Mouse (Mus musculus): ENCODE data around the gene Scgb2b12. TPM values are rescaled to one million over a fixed set of nuclear protein-coding genes. Genes with fewer than 3 reads are reported as not detected.
"Not testable (repeated sequence)": the region's sequence is repeated elsewhere in the genome, so short reads cannot be mapped to it uniquely, and the experiment has no call there.

The Scgb2b12 gene
- polyA plus RNA-seq (2015; fragmentation: Nextera tagmentation; extraction: Ambion mirVana) = not detected in 2 replicates

- H3K27me3 ChIP-seq; H3K9me3 ChIP-seq (replicated peaks); H3K36me3 ChIP-seq; H3K27ac ChIP-seq; H3K4me3 ChIP-seq; H3K4me1 ChIP-seq (replicated peaks); H3K9ac ChIP-seq; ATAC-seq (replicated peaks; ENCODE audit: insufficient number of reproducible peaks, insufficient read depth, low FRiP score, low read depth); H3K4me2 ChIP-seq: not testable (repeated sequence)
- 71% methylated on average over 1 of the region's 1 CpGs for WGBS
These were observed at the start of gene Scgb2b12 for GRCm38 (mm10) chr7:32327145-32327544. Scgb2b12 (minus strand) TSS chr7:32327245.

GRCm38 (mm10) chr7:32333882-32334281, 6.8 kb upstream of the Scgb2b12 start, which contains the start of gene Scgb1b12:
Scgb1b12 (plus strand) TSS chr7:32334182.
- not testable (repeated sequence) for H3K27ac ChIP-seq; H3K4me2 ChIP-seq; ATAC-seq (replicated peaks; ENCODE audit: insufficient number of reproducible peaks, insufficient read depth, low FRiP score, low read depth); H3K9me3 ChIP-seq (replicated peaks); H3K4me1 ChIP-seq (replicated peaks); H3K36me3 ChIP-seq; H3K9ac ChIP-seq; H3K27me3 ChIP-seq; H3K4me3 ChIP-seq
- 60% methylated on average over 3 of the region's 3 CpGs for WGBS

Other genes with a start within 250 kb of the Scgb2b12 start
- gene Scgb1b10, start 226.4 kb downstream of the Scgb2b12 start, polyA plus RNA-seq (2015; fragmentation: Nextera tagmentation; extraction: Ambion mirVana) = not detected in 2 replicates
- not detected in 2 replicates for gene Scgb2b11, start 116.1 kb downstream of the Scgb2b12 start, polyA plus RNA-seq (2015; fragmentation: Nextera tagmentation; extraction: Ambion mirVana)
- not detected in 2 replicates for gene Scgb1b11, start 104.4 kb downstream of the Scgb2b12 start, polyA plus RNA-seq (2015; fragmentation: Nextera tagmentation; extraction: Ambion mirVana)
- gene Scgb1b12, start 6.9 kb upstream of the Scgb2b12 start, polyA plus RNA-seq (2015; fragmentation: Nextera tagmentation; extraction: Ambion mirVana) = not detected in 2 replicates
- gene Scgb1b29, start 114.3 kb upstream of the Scgb2b12 start, polyA plus RNA-seq (2015; fragmentation: Nextera tagmentation; extraction: Ambion mirVana) = not detected in 2 replicates

Data from heart, embryonic 15.5 days (tissue).